Mouse (Mus musculus): Measurements from ENCODE around the gene Tbcc.

DNA sequence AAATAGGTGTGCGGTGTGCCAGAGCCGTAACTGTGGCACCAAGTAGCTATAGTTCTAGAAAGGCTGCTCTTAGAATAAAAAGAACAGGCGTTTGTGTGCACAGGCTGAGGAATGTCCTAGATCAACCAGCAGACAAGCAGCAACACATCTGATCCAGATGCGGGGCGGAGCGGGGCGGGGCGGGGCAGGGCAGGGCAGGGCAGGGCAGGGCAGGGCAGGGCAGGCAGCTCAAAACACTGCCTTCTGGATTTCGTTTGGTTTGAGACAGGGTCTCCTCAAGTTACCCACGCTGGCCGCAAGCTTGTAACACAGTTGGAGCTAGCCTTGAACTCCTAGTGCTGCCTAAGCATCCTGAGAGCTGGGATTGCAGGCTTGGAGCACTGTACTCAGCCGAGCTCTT, 38.8 kb downstream of the Tbcc start:
- no peak for TF ChIP-seq CTCF (IDR thresholded peaks at IDR 0.05; ENCODE audit: low read depth)
- no peak for TF ChIP-seq EP300 (IDR thresholded peaks at IDR 0.05; ENCODE audit: low read depth)

Measured in heart, postnatal 0 days (tissue).